Mouse (Mus musculus): ENCODE measurements around the gene Fam186a.
"Not testable (repeated sequence)": the region's sequence is repeated elsewhere in the genome, so short reads cannot be mapped to it uniquely, and the experiment has no call there.

The Fam186a gene

GRCm38 (mm10) chr15:99934501-99934900 is 32.4 kb downstream of the Fam186a start:
- DNase-seq (ENCODE audit: low spot score in 2 of 2): no peak

DNA sequence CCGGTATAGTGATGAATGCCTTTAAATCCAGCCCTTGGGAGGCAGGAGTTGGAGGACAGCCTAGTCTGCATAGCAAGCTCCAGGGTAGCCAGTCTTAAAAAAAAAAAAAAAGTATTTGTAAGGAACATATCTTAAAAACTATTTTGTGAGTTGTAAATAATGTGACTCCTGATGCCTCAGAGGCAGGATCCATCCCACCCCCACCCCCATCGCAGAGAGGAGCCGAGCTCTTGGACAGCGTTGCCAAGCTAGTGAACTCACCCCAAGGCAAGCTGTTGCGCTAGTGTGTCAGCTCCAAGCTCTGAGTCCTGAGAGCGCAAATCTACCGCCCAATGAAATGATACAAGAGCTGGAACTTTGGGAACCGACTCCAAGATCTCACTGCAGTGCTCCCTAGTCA is 35.6 kb downstream of the Fam186a start:
- DNase-seq (ENCODE audit: low spot score in 2 of 2): no peak

DNA sequence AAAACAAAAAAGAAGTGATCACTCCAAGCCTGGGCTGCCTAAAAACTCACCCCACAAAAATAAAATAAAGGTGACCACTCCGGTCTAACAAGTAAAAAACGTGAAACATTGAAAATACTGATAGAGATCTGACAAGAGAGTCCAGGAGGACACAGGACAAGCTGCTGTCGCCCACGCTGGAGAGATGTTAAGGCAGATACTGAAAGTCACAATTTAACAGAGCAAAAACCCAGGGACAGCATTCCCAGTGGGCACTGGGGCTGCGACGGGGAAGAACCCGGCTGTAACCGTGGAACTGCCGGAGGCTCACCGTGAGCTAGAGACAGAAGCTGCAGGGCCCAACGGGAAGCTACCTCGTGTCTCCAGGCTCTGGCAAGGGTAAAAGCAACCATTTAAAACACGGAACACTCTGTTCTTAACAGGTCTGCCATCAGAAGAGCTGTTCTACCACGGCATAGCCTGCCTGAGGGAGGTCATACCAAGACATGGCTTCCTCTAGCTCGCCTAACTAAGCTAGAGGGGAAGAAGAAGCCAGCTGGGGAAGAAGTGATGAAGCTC is 47.2 kb downstream of the Fam186a start:
- no peak for DNase-seq (ENCODE audit: low spot score in 2 of 2)

DNA sequence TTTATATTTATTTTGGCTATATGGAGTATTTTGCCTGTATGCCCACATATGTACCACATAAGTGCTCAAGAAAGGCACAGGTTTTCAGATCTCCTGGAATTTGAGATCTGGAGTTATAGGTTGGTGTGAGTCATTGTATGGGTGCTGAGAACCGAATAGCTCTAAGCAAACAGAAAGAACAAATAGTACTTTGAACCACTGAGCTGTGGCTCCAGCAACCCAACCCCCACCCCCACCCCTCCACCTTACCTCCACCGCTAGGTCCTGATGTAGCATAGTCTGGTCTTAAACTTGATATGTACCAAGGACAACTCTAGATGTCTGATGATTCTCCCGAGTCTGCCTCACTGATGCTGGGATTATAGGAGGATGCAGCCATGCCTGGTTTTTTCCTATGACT is 49.6 kb downstream of the Fam186a start:
- DNase-seq (ENCODE audit: low spot score in 2 of 2): no peak

- DNase-seq (ENCODE audit: low spot score in 2 of 2): no peak
These were observed 52.2 kb downstream of the Fam186a start for GRCm38 (mm10) chr15:99914613-99915012.

DNA sequence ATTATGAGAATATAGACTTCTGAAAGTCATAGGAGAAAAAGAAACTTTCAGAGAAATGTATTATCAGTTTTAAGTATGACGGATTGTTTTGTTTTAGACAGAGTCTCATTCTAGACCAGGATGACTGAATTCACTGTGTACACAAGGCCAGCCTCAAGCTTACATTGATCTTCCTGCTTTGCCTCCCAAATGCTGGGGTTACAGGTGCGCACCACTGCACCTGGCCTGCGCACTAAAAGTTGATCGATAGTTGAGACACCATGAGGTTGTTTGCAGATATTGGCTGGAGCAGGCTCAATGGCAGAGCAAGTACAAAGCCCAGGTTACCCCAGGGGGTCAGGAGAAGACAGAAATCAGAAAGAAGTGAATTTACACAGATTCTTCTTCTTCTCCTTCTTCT is 55.1 kb downstream of the Fam186a start:
- no peak for DNase-seq (ENCODE audit: low spot score in 2 of 2)

- not testable (repeated sequence) for DNase-seq (ENCODE audit: low spot score in 2 of 2)
These were observed 57.4 kb downstream of the Fam186a start for GRCm38 (mm10) chr15:99909339-99909996.

GRCm38 (mm10) chr15:99907514-99907913 is 59.3 kb downstream of the Fam186a start:
- no peak for DNase-seq (ENCODE audit: low spot score in 2 of 2)

DNA sequence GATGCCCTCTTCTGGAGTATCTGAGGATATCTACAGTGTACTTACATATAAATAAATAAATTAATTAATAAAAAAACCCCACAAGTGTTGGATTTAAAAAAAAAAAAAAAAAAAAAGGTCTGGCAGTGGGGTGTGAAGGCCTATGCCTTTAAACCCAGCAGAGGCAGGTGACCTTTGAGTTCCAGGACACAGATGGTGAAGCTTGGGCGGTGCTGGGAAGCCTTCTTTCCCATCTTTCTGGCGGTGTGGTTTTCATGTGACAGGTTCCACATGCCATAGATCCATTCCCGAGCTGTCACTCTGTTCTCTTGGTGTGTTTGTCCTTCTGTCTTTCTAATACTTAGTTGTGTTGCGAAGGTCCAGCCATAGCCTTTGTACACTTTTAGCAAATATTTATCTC is 59.8 kb downstream of the Fam186a start:
- no peak for DNase-seq (ENCODE audit: low spot score in 2 of 2)

GRCm38 (mm10) chr15:99904841-99905240 is 62.0 kb downstream of the Fam186a start:
- no peak for DNase-seq (ENCODE audit: low spot score in 2 of 2)

- DNase-seq (ENCODE audit: low spot score in 2 of 2): peak; percentile 62 to 63
These were observed 62.5 kb downstream of the Fam186a start for GRCm38 (mm10) chr15:99904333-99904732.

GRCm38 (mm10) chr15:99903227-99903626 is 63.6 kb downstream of the Fam186a start:
- no peak for DNase-seq (ENCODE audit: low spot score in 2 of 2)

DNA sequence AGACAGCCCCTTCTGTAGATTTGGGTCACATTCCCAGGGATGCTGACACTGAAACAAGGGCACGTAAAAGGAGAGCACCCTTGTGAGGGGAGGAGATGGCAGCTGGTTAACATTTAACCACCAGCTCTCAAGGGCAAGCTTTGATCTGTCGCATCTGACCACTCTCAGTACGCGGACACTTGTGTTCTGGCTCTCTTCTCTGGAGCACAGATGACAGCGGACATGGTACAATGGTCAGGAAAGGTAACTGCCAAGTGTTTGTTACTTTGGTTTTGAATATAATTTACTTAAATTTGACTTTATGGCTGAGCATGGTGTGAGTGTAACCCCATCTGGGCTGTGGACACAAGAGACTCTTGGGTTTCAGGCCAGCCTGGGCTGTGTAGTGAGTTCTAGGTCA is 64.1 kb downstream of the Fam186a start:
- DNase-seq (ENCODE audit: low spot score in 2 of 2): no peak

- DNase-seq (ENCODE audit: low spot score in 2 of 2): no peak
These were observed 70.2 kb downstream of the Fam186a start for GRCm38 (mm10) chr15:99896621-99897020.

- no peak for DNase-seq (ENCODE audit: low spot score in 2 of 2)
These were observed 75.5 kb downstream of the Fam186a start for GRCm38 (mm10) chr15:99891355-99891754.

- no peak for DNase-seq (ENCODE audit: low spot score in 2 of 2)
These were observed 76.2 kb downstream of the Fam186a start for GRCm38 (mm10) chr15:99890412-99891236.

GRCm38 (mm10) chr15:99889275-99889874 is 77.5 kb downstream of the Fam186a start:
- no peak for DNase-seq (ENCODE audit: low spot score in 2 of 2)

GRCm38 (mm10) chr15:99887130-99887529 is 79.7 kb downstream of the Fam186a start:
- not testable (repeated sequence) for DNase-seq (ENCODE audit: low spot score in 2 of 2)

GRCm38 (mm10) chr15:99884038-99884437 is 82.8 kb downstream of the Fam186a start:
- DNase-seq (ENCODE audit: low spot score in 2 of 2): no peak

DNA sequence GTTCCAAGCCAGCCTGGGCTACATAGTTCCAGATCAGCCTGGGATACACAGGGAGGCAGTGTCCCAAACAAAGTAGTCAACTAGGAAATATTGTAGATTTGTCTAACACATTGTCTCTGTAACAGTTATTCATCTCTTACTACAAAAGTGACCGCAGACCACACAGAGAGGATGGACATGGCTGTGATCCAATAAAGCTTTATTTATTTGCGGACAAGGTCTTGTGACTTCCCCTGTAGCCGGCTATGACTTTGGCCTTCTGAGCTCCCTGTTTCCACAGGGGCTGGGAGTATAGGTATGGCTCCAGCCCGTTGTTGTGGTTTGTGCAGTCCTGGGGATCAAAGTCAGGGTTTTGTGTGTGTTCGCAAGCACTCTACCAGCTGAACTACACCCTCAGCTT is 88.3 kb downstream of the Fam186a start:
- no peak for DNase-seq (ENCODE audit: low spot score in 2 of 2)

DNA sequence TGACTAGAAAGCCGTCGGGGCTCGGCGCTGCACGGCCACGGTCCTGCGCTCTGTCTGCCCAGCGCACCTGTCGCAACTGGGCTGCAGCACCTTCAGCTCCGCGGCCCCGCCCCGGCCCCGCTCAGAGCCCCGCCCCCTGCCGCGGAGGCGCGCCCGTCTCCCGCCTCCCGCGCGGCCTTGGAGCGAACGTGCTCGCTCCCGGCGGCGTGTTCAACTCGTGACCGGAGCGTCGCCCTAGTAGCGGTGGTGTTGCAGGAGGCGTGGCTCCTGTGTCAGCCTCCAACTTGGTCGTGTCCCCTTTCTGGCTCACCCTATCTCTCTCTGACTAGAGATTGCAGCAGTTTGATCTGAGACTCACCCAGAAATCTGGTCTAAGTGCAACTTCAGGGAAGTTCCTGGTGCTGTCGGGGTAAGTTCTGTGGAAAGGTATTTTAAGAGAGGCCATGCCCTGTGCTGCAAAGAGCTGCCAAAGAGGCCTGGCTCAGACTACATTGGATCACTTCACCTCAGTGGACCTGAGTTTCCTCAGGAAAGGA is 91.5 kb downstream of the Fam186a start, which contains the start of gene Lima1:
Gene Lima1, minus strand, starts transcription at position 123 of the 536 bp plus-strand sequence.
- DNase-seq (ENCODE audit: low spot score in 2 of 2): peak; percentile 84 to 86
